Mouse (Mus musculus): ENCODE measurements at regions not wholly inside any gene's neighbourhood (a gene's known extent, or its start where the extent isn't known, plus 50 kb on each side); places are given as distances from the start of the nearest gene placed in this dataset.

GRCm38 (mm10) chr14:103938201-103938600 lies 94.0 kb upstream of the Ednrb start:
- TF ChIP-seq POLR2A (IDR thresholded peaks at IDR 0.05; ENCODE audit: extremely low read depth, insufficient read depth, low read length) (no peak), CTCF (IDR thresholded peaks at IDR 0.05; ENCODE audit: extremely low read depth, insufficient read depth, low read length) (no peak)
